Mouse (Mus musculus): ENCODE results near the gene Hist1h2be. TPM values are rescaled to one million over a fixed set of nuclear protein-coding genes. Genes with fewer than 3 reads are reported as not detected.
A peak's percentile ranks its signal among the peaks of the same experiment; 100 is the strongest.
"Not testable (repeated sequence)": the region's sequence is repeated elsewhere in the genome, so short reads cannot be mapped to it uniquely, and the experiment has no call there.

Hist1h2be gene
- polyA plus RNA-seq (2016; fragmentation: Nextera tagmentation; extraction: Ambion mirVana) = 1.9 and 2.2 TPM in 2 replicates

- Histone ChIP-seq H3K9ac (peak within 1 kb of the TSS; percentile 86), H3K4me3 (peak within 1 kb of the TSS; percentile 61), H3K36me3 (no peaks in the 10 kb centered on the region), H3K27ac (peak within 1 kb of the TSS; percentile 97), H3K4me1 (peaks cover 6% of the 10 kb centered on the region), H3K27me3 (no peaks in the 10 kb centered on the region), H3K4me2 (replicated peaks) (peak within 1 kb of the TSS; percentile 94), H3K9me3 (replicated peaks) (no peaks in the 10 kb centered on the region)
- under 1% methylated on average over 27 of the region's 27 CpGs for WGBS
- peak; percentile 87 for ATAC-seq (ENCODE audit: low FRiP score)
Measured at GRCm38 (mm10) chr13:23620733-23621531, at the start of gene Hist1h2be. Hist1h2be (minus strand) TSS chr13:23621124.

GRCm38 (mm10) chr13:23662536-23662935, 41.6 kb upstream of the Hist1h2be start:
- no peak overlapping the region for H3K27ac ChIP-seq
- no peaks in the 10 kb centered on the region for H3K4me1 ChIP-seq
- no peaks in the 10 kb centered on the region for H3K9me3 ChIP-seq (replicated peaks)
- no peaks in the 10 kb centered on the region for H3K36me3 ChIP-seq
- H3K4me2 ChIP-seq (replicated peaks) = no peak overlapping the region
- no peaks in the 10 kb centered on the region for H3K27me3 ChIP-seq
- no peak overlapping the region for H3K9ac ChIP-seq
- WGBS = 73% methylated on average over 3 of the region's 3 CpGs
- no peak overlapping the region for H3K4me3 ChIP-seq
- ATAC-seq (ENCODE audit: low FRiP score) = no peak

- Histone ChIP-seq H3K4me3 (no peak overlapping the region), H3K4me1 (no peaks in the 10 kb centered on the region), H3K4me2 (replicated peaks) (no peak overlapping the region), H3K27me3 (no peaks in the 10 kb centered on the region), H3K36me3 (no peaks in the 10 kb centered on the region), H3K27ac (no peak overlapping the region), H3K9me3 (replicated peaks) (no peaks in the 10 kb centered on the region), H3K9ac (no peak overlapping the region)
- ATAC-seq (ENCODE audit: low FRiP score) = no peak
- 75% methylated on average over 6 of the region's 6 CpGs for WGBS
Measured at GRCm38 (mm10) chr13:23659636-23660366, 38.9 kb upstream of the Hist1h2be start.

GRCm38 (mm10) chr13:23630653-23631052, 9.7 kb upstream of the Hist1h2be start:
- no peak for ATAC-seq (ENCODE audit: low FRiP score)
- Histone ChIP-seq H3K4me2 (replicated peaks) (no peak overlapping the region), H3K9ac (no peak overlapping the region), H3K9me3 (replicated peaks) (no peaks in the 10 kb centered on the region), H3K27ac (no peak overlapping the region), H3K36me3 (no peaks in the 10 kb centered on the region), H3K27me3 (no peaks in the 10 kb centered on the region), H3K4me1 (no peaks in the 10 kb centered on the region), H3K4me3 (no peak overlapping the region)
- WGBS = 44% methylated on average over 1 of the region's 1 CpGs

- peak overlapping the region; percentile 97 for H3K27ac ChIP-seq
- no peaks in the 10 kb centered on the region for H3K9me3 ChIP-seq (replicated peaks)
- no peaks in the 10 kb centered on the region for H3K27me3 ChIP-seq
- H3K36me3 ChIP-seq = no peaks in the 10 kb centered on the region
- peak overlapping the region; percentile 94 for H3K4me2 ChIP-seq (replicated peaks)
- WGBS = 28% methylated on average over 7 of the region's 7 CpGs
- H3K4me1 ChIP-seq = peaks cover 6% of the 10 kb centered on the region
- peak overlapping the region; percentile 61 for H3K4me3 ChIP-seq
- H3K9ac ChIP-seq = peak overlapping the region; percentile 86
- no peak; the same call in 1 of the 2 replicates for ATAC-seq (ENCODE audit: low FRiP score)
Measured at GRCm38 (mm10) chr13:23622861-23623450, 2.0 kb upstream of the Hist1h2be start.

GRCm38 (mm10) chr13:23622175-23622671, 1.3 kb upstream of the Hist1h2be start, which contains the start of gene Hist1h1e:
Hist1h1e (minus strand) TSS chr13:23622558.
- Histone ChIP-seq H3K4me2 (replicated peaks) (peak within 1 kb of the TSS; percentile 94), H3K9ac (peak within 1 kb of the TSS; percentile 86), H3K4me3 (peak within 1 kb of the TSS; percentile 61), H3K27ac (peak within 1 kb of the TSS; percentile 97)
- not testable (repeated sequence) for H3K9me3 ChIP-seq (replicated peaks); H3K4me1 ChIP-seq; H3K27me3 ChIP-seq; H3K36me3 ChIP-seq
- peak; percentile 97 for ATAC-seq (ENCODE audit: low FRiP score)
- under 1% methylated on average over 51 of the region's 53 CpGs for WGBS

GRCm38 (mm10) chr13:23621532-23622174, 729 bp upstream of the Hist1h2be start:
- Histone ChIP-seq H3K9ac (peak overlapping the region; percentile 86), H3K27ac (peak overlapping the region; percentile 97), H3K9me3 (replicated peaks) (no peaks in the 10 kb centered on the region), H3K27me3 (no peaks in the 10 kb centered on the region), H3K36me3 (no peaks in the 10 kb centered on the region), H3K4me2 (replicated peaks) (peak overlapping the region; percentile 94), H3K4me3 (peak overlapping the region; percentile 61), H3K4me1 (peaks cover 6% of the 10 kb centered on the region)
- ATAC-seq (ENCODE audit: low FRiP score) = peak; percentile 76
- WGBS = under 1% methylated on average over 18 of the region's 18 CpGs

- ATAC-seq (ENCODE audit: low FRiP score) = no peak
- Histone ChIP-seq H3K9me3 (replicated peaks) (no peaks in the 10 kb centered on the region), H3K36me3 (no peaks in the 10 kb centered on the region), H3K27ac (peak overlapping the region; percentile 97), H3K27me3 (no peaks in the 10 kb centered on the region), H3K4me3 (peak overlapping the region; percentile 61), H3K4me1 (peaks cover 6% of the 10 kb centered on the region), H3K4me2 (replicated peaks) (peak overlapping the region; percentile 94), H3K9ac (peak overlapping the region; percentile 86)
- 56% methylated on average over 12 of the region's 12 CpGs for WGBS
Measured at GRCm38 (mm10) chr13:23620056-23620732, 730 bp downstream of the Hist1h2be start.

- Histone ChIP-seq H3K4me1 (no peaks in the 10 kb centered on the region), H3K27ac (no peak overlapping the region)
- 92% methylated on average over 3 of the region's 3 CpGs for WGBS
Measured at GRCm38 (mm10) chr13:23611638-23612037, 9.3 kb downstream of the Hist1h2be start.

GRCm38 (mm10) chr13:23610393-23610792, 10.5 kb downstream of the Hist1h2be start:
- no peaks in the 10 kb centered on the region for H3K4me1 ChIP-seq
- no peak overlapping the region for H3K4me3 ChIP-seq
- H3K36me3 ChIP-seq = no peaks in the 10 kb centered on the region
- WGBS = 77% methylated on average over 2 of the region's 2 CpGs
- no peak for ATAC-seq (ENCODE audit: low FRiP score)
- no peak overlapping the region for H3K9ac ChIP-seq
- no peaks in the 10 kb centered on the region for H3K9me3 ChIP-seq (replicated peaks)
- no peak overlapping the region for H3K4me2 ChIP-seq (replicated peaks)
- no peak overlapping the region for H3K27ac ChIP-seq
- no peaks in the 10 kb centered on the region for H3K27me3 ChIP-seq

More at GRCm38 (mm10) chr13:23611638-23612037, 9.3 kb downstream of the Hist1h2be start:
- H3K4me3 ChIP-seq = no peak overlapping the region
- ATAC-seq (ENCODE audit: low FRiP score) = no peak
- H3K27me3 ChIP-seq = no peaks in the 10 kb centered on the region
- no peak overlapping the region for H3K9ac ChIP-seq
- no peaks in the 10 kb centered on the region for H3K9me3 ChIP-seq (replicated peaks)
- H3K36me3 ChIP-seq = no peaks in the 10 kb centered on the region
- H3K4me2 ChIP-seq (replicated peaks) = no peak overlapping the region

GRCm38 (mm10) chr13:23609844-23610243, 11.1 kb downstream of the Hist1h2be start:
- no peak for ATAC-seq (ENCODE audit: low FRiP score)
- Histone ChIP-seq H3K9me3 (replicated peaks) (no peaks in the 10 kb centered on the region), H3K36me3 (no peaks in the 10 kb centered on the region), H3K27me3 (no peaks in the 10 kb centered on the region), H3K27ac (no peak overlapping the region), H3K9ac (no peak overlapping the region), H3K4me2 (replicated peaks) (no peak overlapping the region), H3K4me1 (no peaks in the 10 kb centered on the region), H3K4me3 (no peak overlapping the region)

All from hindbrain, embryonic 12.5 days (tissue).